Mouse (Mus musculus) testis, adult 2 months (tissue): ENCODE data around the gene Ndufa7. TPM values are rescaled to one million over a fixed set of nuclear protein-coding genes. Genes with fewer than 3 reads are reported as not detected.
A peak's percentile ranks its signal among the peaks of the same experiment; 100 is the strongest.
"Not testable (repeated sequence)": the region's sequence is repeated elsewhere in the genome, so short reads cannot be mapped to it uniquely, and the experiment has no call there.

Experiments
- H3K27ac ChIP-seq: fragments of 200-500 bp; 2 replicates; pipeline ENCODE4 v1.5.1; 2012; ENCODE audit warnings: low read depth, low read length; ENCODE audit not compliant: control insufficient read depth, insufficient read depth
- H3K27me3 ChIP-seq: fragments of 200-500 bp; 2 replicates; pipeline ENCODE4 v1.6.1; 2012; ENCODE audit warnings: mild to moderate bottlenecking, low read length, moderate library complexity; ENCODE audit not compliant: control insufficient read depth, insufficient read depth
- H3K36me3 ChIP-seq: fragments of 200-500 bp; 2 replicates; pipeline ENCODE4 v1.6.1; 2012; ENCODE audit warnings: mild to moderate bottlenecking, low read length; ENCODE audit not compliant: control insufficient read depth, insufficient read depth
- H3K4me1 ChIP-seq: fragments of 200-500 bp; 2 replicates; pipeline ENCODE4 v1.6.1; 2012; ENCODE audit warnings: low read length; ENCODE audit not compliant: control insufficient read depth, insufficient read depth
- H3K4me3 ChIP-seq: fragments of 200-500 bp; 2 replicates; pipeline ENCODE4 v1.5.1; 2012; ENCODE audit warnings: low read depth, mild to moderate bottlenecking, low read length, moderate library complexity, mixed read lengths; ENCODE audit not compliant: control insufficient read depth
- CTCF ChIP-seq: fragments of 200-500 bp; IDR thresholded peaks from 2 replicates; pipeline ENCODE4 v1.5.1; 2012; ENCODE audit warnings: low read depth, mild to moderate bottlenecking, inconsistent platforms, low read length, moderate library complexity; ENCODE audit not compliant: control insufficient read depth, insufficient read depth, insufficient replicate concordance
- POLR2A ChIP-seq: fragments of 200-500 bp; IDR thresholded peaks from 2 replicates; pipeline ENCODE4 v1.6.1; 2012; ENCODE audit warnings: low read depth, mild to moderate bottlenecking, inconsistent platforms, low read length, moderate library complexity; ENCODE audit not compliant: control insufficient read depth
- polyA plus RNA-seq: library from polyadenylated mRNA; depleted of rRNA; stranded (reverse); fragments of >200 nt; gene quantifications from 2 replicates; pipeline ENCODE4 v1.2.3, GENCODE M21; 2012

The Ndufa7 gene
- polyA plus RNA-seq, 1 experiment, result 601 TPM

- no peaks in the 10 kb centered on the region for H3K27me3 ChIP-seq
- no peaks in the 10 kb centered on the region for H3K36me3 ChIP-seq
- peak overlapping the region; percentile 73 for H3K27ac ChIP-seq
- TF ChIP-seq POLR2A, result no peak
- TF ChIP-seq CTCF, result no peak
- peaks cover 19% of the 10 kb centered on the region for H3K4me1 ChIP-seq
- H3K4me3 ChIP-seq, result no peak overlapping the region
Measured at GRCm38 (mm10) chr17:33812990-33813389, 11.4 kb upstream of the Ndufa7 start.

GRCm38 (mm10) chr17:33815399-33815798 is 9.0 kb upstream of the Ndufa7 start:
- no peak overlapping the region for H3K27ac ChIP-seq
- peaks cover 23% of the 10 kb centered on the region for H3K4me1 ChIP-seq
- H3K27me3 ChIP-seq, result no peaks in the 10 kb centered on the region
- no peak for TF ChIP-seq CTCF
- TF ChIP-seq POLR2A, result no peak
- H3K36me3 ChIP-seq, result no peaks in the 10 kb centered on the region
- no peak overlapping the region for H3K4me3 ChIP-seq

- Histone ChIP-seq H3K27me3 (no peaks in the 10 kb centered on the region), H3K4me1 (peaks cover 14% of the 10 kb centered on the region), H3K4me3 (no peak overlapping the region; the same call in 1 of the 2 replicates), H3K36me3 (no peaks in the 10 kb centered on the region), H3K27ac (no peak overlapping the region; the same call in 1 of the 2 replicates)
- TF ChIP-seq POLR2A, result no peak
- no peak for TF ChIP-seq CTCF
Measured at GRCm38 (mm10) chr17:33816612-33817011, 7.8 kb upstream of the Ndufa7 start.

GRCm38 (mm10) chr17:33817184-33817968 is 7.0 kb upstream of the Ndufa7 start:
- H3K27me3 ChIP-seq, result no peaks in the 10 kb centered on the region
- peak overlapping the region; percentile 84 for H3K27ac ChIP-seq
- H3K4me1 ChIP-seq, result peaks cover 14% of the 10 kb centered on the region
- H3K4me3 ChIP-seq, result peak overlapping the region; percentile 86
- H3K36me3 ChIP-seq, result no peaks in the 10 kb centered on the region
- TF ChIP-seq POLR2A, result no peak; the same call in 1 of the 2 replicates
- TF ChIP-seq CTCF, result no peak

- H3K36me3 ChIP-seq, result no peaks in the 10 kb centered on the region; the same call in 1 of the 2 replicates
- peaks cover 14% of the 10 kb centered on the region for H3K4me1 ChIP-seq
- peak overlapping the region; percentile 85 for H3K4me3 ChIP-seq
- H3K27ac ChIP-seq, result peak overlapping the region; percentile 80
- no peak for TF ChIP-seq POLR2A
- no peak for TF ChIP-seq CTCF
- no peaks in the 10 kb centered on the region for H3K27me3 ChIP-seq
Measured at GRCm38 (mm10) chr17:33817969-33818643, 6.3 kb upstream of the Ndufa7 start.

- no peak for TF ChIP-seq POLR2A
- TF ChIP-seq CTCF, result no peak
- no peak overlapping the region for H3K4me3 ChIP-seq
- H3K36me3 ChIP-seq, result peaks cover 2% of the 10 kb centered on the region; the same call in 1 of the 2 replicates
- H3K27me3 ChIP-seq, result no peaks in the 10 kb centered on the region
- H3K4me1 ChIP-seq, result peaks cover 11% of the 10 kb centered on the region
- H3K27ac ChIP-seq, result no peak overlapping the region
Measured at GRCm38 (mm10) chr17:33822436-33822959, 1.9 kb upstream of the Ndufa7 start.

GRCm38 (mm10) chr17:33823171-33823570 is 1.2 kb upstream of the Ndufa7 start:
- Histone ChIP-seq H3K27ac (peak overlapping the region; percentile 15; the same call in 1 of the 2 replicates), H3K4me3 (peak overlapping the region; percentile 98; the same call in 1 of the 2 replicates)
- not testable (repeated sequence) for H3K4me1 ChIP-seq, H3K36me3 ChIP-seq, H3K27me3 ChIP-seq

- H3K27ac ChIP-seq, result peak overlapping the region; percentile 46; the same call in 1 of the 2 replicates
- not testable (repeated sequence) for H3K27me3 ChIP-seq, H3K4me1 ChIP-seq, H3K36me3 ChIP-seq
- H3K4me3 ChIP-seq, result peak overlapping the region; percentile 98
Measured at GRCm38 (mm10) chr17:33824997-33825330, 592 bp downstream of the Ndufa7 start.
